Mouse (Mus musculus) lung, embryonic 16.5 days (tissue): Measurements from ENCODE around the gene Hs2st1. TPM values are rescaled to one million over a fixed set of nuclear protein-coding genes. Genes with fewer than 3 reads are reported as not detected.
A peak's percentile ranks its signal among the peaks of the same experiment; 100 is the strongest.

Source experiments
- ATAC-seq: fragments of 200-750 bp; cut with Nextera tagmentation; 2 replicates; pipeline ENCODE4 v1.8.0; 2017; ENCODE audit warnings: low read depth, mild to moderate bottlenecking, moderate library complexity
- H3K27ac ChIP-seq: fragments of 300-500 bp; sonication (generic); 2 replicates; pipeline ENCODE4 v1.5.1; 2014; ENCODE audit warnings: mild to moderate bottlenecking, control low read depth, low read length
- H3K27me3 ChIP-seq: fragments of 300-500 bp; sonication (generic); 2 replicates; pipeline ENCODE4 v1.6.1; 2014; ENCODE audit warnings: low read depth, low read length, mixed read lengths; ENCODE audit not compliant: control insufficient read depth, insufficient read depth
- H3K36me3 ChIP-seq: fragments of 300-500 bp; sonication (generic); 2 replicates; pipeline ENCODE4 v1.6.1; 2014; ENCODE audit warnings: low read length; ENCODE audit not compliant: control insufficient read depth, insufficient read depth
- H3K4me1 ChIP-seq: fragments of 300-500 bp; sonication (generic); replicated peaks from 2 replicates; pipeline ENCODE4 v1.6.1; 2014; ENCODE audit warnings: low read length, mixed read lengths; ENCODE audit not compliant: control insufficient read depth, insufficient read depth
- H3K4me2 ChIP-seq: fragments of 300-500 bp; sonication (generic); 2 replicates; pipeline ENCODE4 v1.6.1; 2014; ENCODE audit warnings: low read depth, low read length, control low read depth
- H3K4me3 ChIP-seq: fragments of 300-500 bp; sonication (generic); 2 replicates; pipeline ENCODE4 v1.5.1; 2014; ENCODE audit warnings: mild to moderate bottlenecking, low read length, control low read depth
- H3K9ac ChIP-seq: fragments of 300-500 bp; sonication (generic); 2 replicates; pipeline ENCODE4 v1.6.1; 2014; ENCODE audit warnings: low read length, control low read depth
- H3K9me3 ChIP-seq: fragments of 300-500 bp; sonication (generic); 2 replicates; pipeline ENCODE4 v1.6.1; 2016; ENCODE audit warnings: low read length; ENCODE audit not compliant: control insufficient read depth
- WGBS: fragments of 180-500 bp; shearing (Covaris S2); extraction: QIAGEN DNeasy Blood & Tissue Kit; methylation state at CpG from one replicate; pipeline ENCODE4 v1.1.7; 2014; 5-methylcytosine and 5-hydroxymethylcytosine counted together
- polyA plus RNA-seq: library from polyadenylated mRNA; unstranded; fragments of >200 nt; fragmentation: Nextera tagmentation; extraction: Ambion mirVana; gene quantifications from 2 replicates; pipeline ENCODE4 v1.2.1, GENCODE M21; 2015

Hs2st1 gene
- polyA plus RNA-seq, 1 experiment from 2014 or later = 10.9 TPM

GRCm38 (mm10) chr3:144507885-144508284 is 62.1 kb downstream of the Hs2st1 start:
- no peaks in the 10 kb centered on the region for H3K27me3 ChIP-seq
- H3K9me3 ChIP-seq = no peaks in the 10 kb centered on the region
- H3K4me1 ChIP-seq = peaks cover 7% of the 10 kb centered on the region
- no peak overlapping the region for H3K4me3 ChIP-seq
- H3K4me2 ChIP-seq = no peak overlapping the region
- no peak for ATAC-seq
- H3K36me3 ChIP-seq = no peaks in the 10 kb centered on the region
- 57% methylated on average over 5 of the region's 5 CpGs for WGBS
- no peak overlapping the region for H3K9ac ChIP-seq
- H3K27ac ChIP-seq = no peak overlapping the region

- H3K4me2 ChIP-seq = no peak overlapping the region
- no peak overlapping the region for H3K4me3 ChIP-seq
- no peaks in the 10 kb centered on the region for H3K36me3 ChIP-seq
- H3K9ac ChIP-seq = no peak overlapping the region
- no peaks in the 10 kb centered on the region for H3K27me3 ChIP-seq
- no peaks in the 10 kb centered on the region for H3K9me3 ChIP-seq
- WGBS = 19% methylated on average over 3 of the region's 3 CpGs
- H3K4me1 ChIP-seq = peaks cover 5% of the 10 kb centered on the region
- 0 out of 2 replicates have a peak, but pooled peaks have one; percentile 23 for ATAC-seq
- H3K27ac ChIP-seq = no peak overlapping the region
Observed at GRCm38 (mm10) chr3:144506213-144506612, 63.8 kb downstream of the Hs2st1 start.

GRCm38 (mm10) chr3:144501930-144502329 is 68.1 kb downstream of the Hs2st1 start:
- Histone ChIP-seq H3K9ac (no peak overlapping the region), H3K4me3 (no peak overlapping the region), H3K4me1 (peaks cover 8% of the 10 kb centered on the region), H3K27me3 (no peaks in the 10 kb centered on the region), H3K4me2 (no peak overlapping the region), H3K27ac (no peak overlapping the region), H3K9me3 (no peaks in the 10 kb centered on the region), H3K36me3 (no peaks in the 10 kb centered on the region)
- WGBS = 54% methylated on average over 7 of the region's 7 CpGs
- no peak for ATAC-seq

- ATAC-seq = no peak
Observed at GRCm38 (mm10) chr3:144496762-144497161, 73.2 kb downstream of the Hs2st1 start.

GRCm38 (mm10) chr3:144494838-144495237 is 75.1 kb downstream of the Hs2st1 start:
- no peak for ATAC-seq
- WGBS = 60% methylated on average over 5 of the region's 5 CpGs
- Histone ChIP-seq H3K4me3 (no peak overlapping the region), H3K4me2 (no peak overlapping the region), H3K36me3 (no peaks in the 10 kb centered on the region), H3K9ac (no peak overlapping the region), H3K27me3 (no peaks in the 10 kb centered on the region), H3K27ac (no peak overlapping the region), H3K9me3 (no peaks in the 10 kb centered on the region), H3K4me1 (peaks cover 4% of the 10 kb centered on the region; the same call in 1 of the 2 replicates)

More at GRCm38 (mm10) chr3:144496762-144497161, 73.2 kb downstream of the Hs2st1 start:
- Histone ChIP-seq H3K27ac (no peak overlapping the region), H3K4me3 (no peak overlapping the region), H3K9me3 (no peaks in the 10 kb centered on the region), H3K4me1 (peaks cover 4% of the 10 kb centered on the region; the same call in 1 of the 2 replicates), H3K4me2 (no peak overlapping the region), H3K9ac (no peak overlapping the region), H3K27me3 (no peaks in the 10 kb centered on the region), H3K36me3 (no peaks in the 10 kb centered on the region)
- WGBS = 69% methylated on average over 5 of the region's 5 CpGs

GRCm38 (mm10) chr3:144488787-144489186 is 81.2 kb downstream of the Hs2st1 start:
- Histone ChIP-seq H3K27ac (no peak overlapping the region), H3K9ac (no peak overlapping the region), H3K4me3 (no peak overlapping the region), H3K4me1 (no peaks in the 10 kb centered on the region), H3K27me3 (no peaks in the 10 kb centered on the region), H3K36me3 (no peaks in the 10 kb centered on the region), H3K4me2 (no peak overlapping the region), H3K9me3 (no peaks in the 10 kb centered on the region)
- WGBS = 54% methylated on average over 2 of the region's 2 CpGs
- ATAC-seq = no peak

GRCm38 (mm10) chr3:144480595-144480994 is 89.4 kb downstream of the Hs2st1 start:
- H3K9ac ChIP-seq = no peak overlapping the region

GRCm38 (mm10) chr3:144478427-144478794 is 91.6 kb downstream of the Hs2st1 start:
- Histone ChIP-seq H3K27me3 (no peaks in the 10 kb centered on the region), H3K4me1 (no peaks in the 10 kb centered on the region), H3K4me3 (no peak overlapping the region), H3K9ac (no peak overlapping the region), H3K27ac (no peak overlapping the region), H3K4me2 (no peak overlapping the region), H3K36me3 (no peaks in the 10 kb centered on the region), H3K9me3 (no peaks in the 10 kb centered on the region)
- ATAC-seq = no peak
- WGBS = 86% methylated on average over 7 of the region's 7 CpGs

More at GRCm38 (mm10) chr3:144480595-144480994, 89.4 kb downstream of the Hs2st1 start:
- Histone ChIP-seq H3K9me3 (no peaks in the 10 kb centered on the region), H3K4me1 (no peaks in the 10 kb centered on the region), H3K27me3 (no peaks in the 10 kb centered on the region), H3K4me3 (no peak overlapping the region), H3K27ac (no peak overlapping the region), H3K36me3 (no peaks in the 10 kb centered on the region), H3K4me2 (no peak overlapping the region)
- 87% methylated on average over 5 of the region's 5 CpGs for WGBS
- no peak for ATAC-seq

GRCm38 (mm10) chr3:144477707-144478426 is 92.1 kb downstream of the Hs2st1 start:
- no peaks in the 10 kb centered on the region for H3K27me3 ChIP-seq
- no peak for ATAC-seq
- H3K4me2 ChIP-seq = no peak overlapping the region
- no peak overlapping the region for H3K4me3 ChIP-seq
- WGBS = 87% methylated on average over 12 of the region's 12 CpGs
- no peaks in the 10 kb centered on the region for H3K9me3 ChIP-seq
- H3K27ac ChIP-seq = no peak overlapping the region
- no peaks in the 10 kb centered on the region for H3K36me3 ChIP-seq
- no peak overlapping the region for H3K9ac ChIP-seq
- no peaks in the 10 kb centered on the region for H3K4me1 ChIP-seq
